Mouse (Mus musculus) embryonic facial prominence, embryonic 10.5 days (tissue): Measurements from ENCODE around the gene Tmsb10. TPM values are rescaled to one million over a fixed set of nuclear protein-coding genes. Genes with fewer than 3 reads are reported as not detected.

Source experiments
- DNase-seq: peaks from one replicate; pipeline ENCODE4 v3.0.0-alpha.2; 2017; ENCODE audit warnings: low spot score
- H3K27ac ChIP-seq: fragments of 300-500 bp; sonication (generic); replicated peaks from 2 replicates; pipeline ENCODE4 v1.5.1; 2016; ENCODE audit warnings: mild to moderate bottlenecking
- H3K27me3 ChIP-seq: fragments of 300-500 bp; sonication (generic); replicated peaks from 2 replicates; pipeline ENCODE4 v1.6.1; 2016; ENCODE audit warnings: low read depth, mild to moderate bottlenecking; ENCODE audit not compliant: poor library complexity, severe bottlenecking
- H3K36me3 ChIP-seq: fragments of 300-500 bp; sonication (generic); replicated peaks from 2 replicates; pipeline ENCODE4 v1.6.1; 2016; ENCODE audit warnings: mild to moderate bottlenecking, moderate library complexity
- H3K4me1 ChIP-seq: fragments of 300-500 bp; sonication (generic); 2 replicates; pipeline ENCODE4 v1.6.1; 2016
- H3K4me3 ChIP-seq: fragments of 300-500 bp; sonication (generic); 2 replicates; pipeline ENCODE4 v1.5.1; 2016; ENCODE audit warnings: mild to moderate bottlenecking, moderate library complexity
- H3K9me3 ChIP-seq: fragments of 300-500 bp; sonication (generic); 2 replicates; pipeline ENCODE4 v1.6.1; 2016; ENCODE audit warnings: mild to moderate bottlenecking
- WGBS: fragments of 180-500 bp; shearing (Covaris S2); methylation state at CpG from one replicate; pipeline ENCODE4 v1.1.7; 2016; 5-methylcytosine and 5-hydroxymethylcytosine counted together
- polyA plus RNA-seq: library from polyadenylated mRNA; unstranded; fragments of >200 nt; fragmentation: Nextera tagmentation; extraction: Ambion mirVana; gene quantifications from 2 replicates; pipeline ENCODE4 v1.2.1, GENCODE M21; 2016

Tmsb10 gene
- polyA plus RNA-seq, 1 experiment from 2014 or later, result 3,450 TPM

DNA sequence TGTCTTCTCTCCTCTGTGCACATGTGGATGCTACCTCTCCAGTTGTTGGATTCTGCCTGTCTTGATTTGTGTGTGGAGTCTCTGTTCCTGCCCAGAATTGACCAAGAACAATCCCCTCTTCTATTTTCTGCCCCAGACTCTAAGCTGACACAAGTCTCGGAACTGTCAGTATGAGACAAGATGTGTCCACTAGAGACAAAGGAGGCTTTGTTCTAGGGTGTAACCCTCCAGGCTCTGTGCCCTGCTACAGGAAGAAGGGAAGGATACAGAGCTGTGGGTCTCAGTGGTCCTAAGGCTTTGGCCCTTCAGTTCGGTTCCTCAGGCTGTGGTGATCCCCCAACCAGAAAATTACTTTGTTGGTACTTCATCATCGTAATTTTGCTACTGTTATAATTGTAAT is 11.2 kb upstream of the Tmsb10 start:
- DNase-seq, result no peak
- peaks cover 13% of the 10 kb centered on the region for H3K4me1 ChIP-seq
- no peak overlapping the region for H3K27ac ChIP-seq
- H3K9me3 ChIP-seq, result no peaks in the 10 kb centered on the region
- 38% methylated on average over 3 of the region's 3 CpGs for WGBS
- no peaks in the 10 kb centered on the region for H3K27me3 ChIP-seq
- H3K4me3 ChIP-seq, result no peak overlapping the region
- no peaks in the 10 kb centered on the region for H3K36me3 ChIP-seq

DNA sequence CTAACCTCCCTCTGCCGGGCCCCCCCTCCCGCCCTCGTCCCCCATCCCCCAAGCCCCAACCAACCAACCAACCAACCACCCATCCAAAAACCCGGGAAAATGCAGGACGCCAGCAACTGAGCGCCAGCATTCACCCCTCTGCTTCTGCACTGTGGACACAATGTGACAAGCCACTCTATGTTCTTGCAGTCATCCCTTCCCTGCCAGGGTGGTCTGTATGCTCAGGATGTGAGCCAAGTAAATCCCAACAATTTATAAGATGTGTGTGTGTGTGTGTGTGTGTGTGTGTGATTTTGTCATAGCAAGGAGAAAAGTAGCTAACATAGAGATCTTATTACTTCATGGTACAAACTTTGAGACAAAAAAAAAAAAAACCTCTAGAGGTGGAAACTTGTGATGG is 6.7 kb upstream of the Tmsb10 start:
- Histone ChIP-seq H3K36me3 (no peaks in the 10 kb centered on the region), H3K27me3 (no peaks in the 10 kb centered on the region)
- 89% methylated on average over 6 of the region's 6 CpGs for WGBS

DNA sequence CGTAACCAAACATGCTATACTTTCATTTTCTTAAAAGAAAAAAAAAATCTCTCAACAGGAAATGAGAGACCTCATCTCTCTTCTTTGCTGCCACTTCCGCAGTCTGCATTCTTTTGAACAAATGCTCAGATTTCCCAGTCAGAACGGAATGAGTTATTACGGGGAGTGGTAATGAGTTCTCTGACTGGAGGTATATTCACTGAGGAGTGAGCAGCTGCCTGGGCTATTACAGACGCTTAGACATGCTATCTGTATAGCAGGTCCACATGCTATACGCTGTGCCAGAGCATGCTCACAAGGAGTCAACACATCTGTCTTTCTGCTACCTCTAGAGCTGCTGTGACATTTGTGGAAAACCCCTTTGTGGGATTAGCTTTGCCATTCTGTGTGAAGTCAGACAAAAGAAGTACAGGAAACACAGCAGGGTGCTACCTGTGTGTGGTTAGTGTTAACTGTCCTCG is 3.8 kb upstream of the Tmsb10 start:
- Histone ChIP-seq H3K9me3 (no peaks in the 10 kb centered on the region), H3K27me3 (no peaks in the 10 kb centered on the region), H3K4me3 (no peak overlapping the region), H3K27ac (no peak overlapping the region), H3K4me1 (peaks cover 25% of the 10 kb centered on the region), H3K36me3 (no peaks in the 10 kb centered on the region)
- no peak for DNase-seq
- WGBS, result 66% methylated on average over 7 of the region's 7 CpGs

More for the DNA sequence above, 6.7 kb upstream of the Tmsb10 start:
- Histone ChIP-seq H3K27ac (no peak overlapping the region), H3K4me1 (peaks cover 26% of the 10 kb centered on the region), H3K4me3 (no peak overlapping the region), H3K9me3 (no peaks in the 10 kb centered on the region)
- no peak for DNase-seq

DNA sequence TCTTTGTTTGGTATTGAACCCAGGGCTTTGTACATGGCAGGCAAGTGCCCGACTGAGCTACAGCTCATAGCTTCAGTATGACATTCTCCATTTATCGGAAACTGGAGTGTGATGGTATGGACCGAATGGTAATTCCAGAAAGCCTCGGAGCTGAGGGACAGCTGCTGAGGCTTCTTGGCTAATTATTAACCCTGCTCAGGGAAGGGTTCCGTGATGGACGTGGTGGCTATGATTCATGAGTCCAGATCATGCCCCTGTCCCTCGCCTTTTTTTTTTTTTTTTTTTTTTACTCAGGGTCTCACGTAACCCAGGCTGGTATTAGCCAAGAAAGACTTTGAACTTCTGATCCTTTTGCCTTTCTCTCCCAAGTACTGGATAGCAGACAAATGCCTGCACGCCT is 3.1 kb upstream of the Tmsb10 start:
- H3K27me3 ChIP-seq, result no peaks in the 10 kb centered on the region
- peaks cover 26% of the 10 kb centered on the region for H3K4me1 ChIP-seq
- no peak overlapping the region for H3K4me3 ChIP-seq
- H3K9me3 ChIP-seq, result no peaks in the 10 kb centered on the region
- H3K27ac ChIP-seq, result no peak overlapping the region
- no peak for DNase-seq
- H3K36me3 ChIP-seq, result no peaks in the 10 kb centered on the region
- WGBS, result 84% methylated on average over 9 of the region's 9 CpGs

GRCm38 (mm10) chr6:72960675-72961074 is 2.1 kb upstream of the Tmsb10 start:
- Histone ChIP-seq H3K4me3 (no peak overlapping the region), H3K27me3 (no peaks in the 10 kb centered on the region), H3K36me3 (no peaks in the 10 kb centered on the region), H3K4me1 (peaks cover 36% of the 10 kb centered on the region), H3K9me3 (no peaks in the 10 kb centered on the region), H3K27ac (0 out of 2 replicates have a peak overlapping the region, but pooled peaks have one; percentile 1)
- 55% methylated on average over 5 of the region's 5 CpGs for WGBS
- DNase-seq, result no peak

- peaks cover 48% of the 10 kb centered on the region for H3K4me1 ChIP-seq
- H3K9me3 ChIP-seq, result no peaks in the 10 kb centered on the region
- H3K4me3 ChIP-seq, result peak overlapping the region; percentile 94
- DNase-seq, result no peak
- 35% methylated on average over 4 of the region's 4 CpGs for WGBS
- no peaks in the 10 kb centered on the region for H3K36me3 ChIP-seq
- H3K27me3 ChIP-seq, result no peaks in the 10 kb centered on the region
- H3K27ac ChIP-seq, result peak overlapping the region; percentile 99
Measured at GRCm38 (mm10) chr6:72959175-72959574, 627 bp upstream of the Tmsb10 start.

GRCm38 (mm10) chr6:72957676-72958641 is 589 bp downstream of the Tmsb10 start:
- DNase-seq, result peak; percentile 93
- peaks cover 54% of the 10 kb centered on the region for H3K4me1 ChIP-seq
- no peaks in the 10 kb centered on the region for H3K27me3 ChIP-seq
- H3K9me3 ChIP-seq, result no peaks in the 10 kb centered on the region
- H3K27ac ChIP-seq, result peak overlapping the region; percentile 99
- H3K36me3 ChIP-seq, result no peaks in the 10 kb centered on the region
- H3K4me3 ChIP-seq, result peak overlapping the region; percentile 94
- 1% methylated on average over 75 of the region's 75 CpGs for WGBS

DNA sequence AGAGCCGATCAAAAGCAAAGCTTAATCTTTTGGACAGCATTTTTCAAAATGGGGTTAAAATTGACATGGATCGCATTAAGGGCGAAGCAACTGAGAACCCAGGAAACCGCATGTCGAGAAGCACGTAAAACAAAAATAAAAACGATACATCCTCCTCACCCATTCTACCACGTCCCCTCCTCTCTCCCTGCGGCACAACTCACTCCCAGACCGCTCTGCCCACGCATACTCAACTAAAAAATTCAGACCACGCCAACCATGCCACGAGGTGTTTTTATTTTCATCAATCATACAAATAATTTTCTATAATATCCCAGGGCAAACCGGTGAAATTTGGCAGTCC is 1.5 kb downstream of the Tmsb10 start:
- H3K27ac ChIP-seq, result peak overlapping the region; percentile 99
- peak overlapping the region; percentile 94 for H3K4me3 ChIP-seq
- WGBS, result 2% methylated on average over 14 of the region's 14 CpGs
- H3K27me3 ChIP-seq, result no peaks in the 10 kb centered on the region
- H3K9me3 ChIP-seq, result no peaks in the 10 kb centered on the region
- no peaks in the 10 kb centered on the region for H3K36me3 ChIP-seq
- H3K4me1 ChIP-seq, result peaks cover 53% of the 10 kb centered on the region
- no peak for DNase-seq

- Histone ChIP-seq H3K4me1 (peaks cover 60% of the 10 kb centered on the region), H3K36me3 (no peaks in the 10 kb centered on the region), H3K27ac (peak overlapping the region; percentile 99), H3K9me3 (no peaks in the 10 kb centered on the region), H3K4me3 (peak overlapping the region; percentile 94), H3K27me3 (no peaks in the 10 kb centered on the region)
- WGBS, result 1% methylated on average over 15 of the region's 15 CpGs
- peak; percentile 84 for DNase-seq
Measured at GRCm38 (mm10) chr6:72956199-72957092, 2.1 kb downstream of the Tmsb10 start.

DNA sequence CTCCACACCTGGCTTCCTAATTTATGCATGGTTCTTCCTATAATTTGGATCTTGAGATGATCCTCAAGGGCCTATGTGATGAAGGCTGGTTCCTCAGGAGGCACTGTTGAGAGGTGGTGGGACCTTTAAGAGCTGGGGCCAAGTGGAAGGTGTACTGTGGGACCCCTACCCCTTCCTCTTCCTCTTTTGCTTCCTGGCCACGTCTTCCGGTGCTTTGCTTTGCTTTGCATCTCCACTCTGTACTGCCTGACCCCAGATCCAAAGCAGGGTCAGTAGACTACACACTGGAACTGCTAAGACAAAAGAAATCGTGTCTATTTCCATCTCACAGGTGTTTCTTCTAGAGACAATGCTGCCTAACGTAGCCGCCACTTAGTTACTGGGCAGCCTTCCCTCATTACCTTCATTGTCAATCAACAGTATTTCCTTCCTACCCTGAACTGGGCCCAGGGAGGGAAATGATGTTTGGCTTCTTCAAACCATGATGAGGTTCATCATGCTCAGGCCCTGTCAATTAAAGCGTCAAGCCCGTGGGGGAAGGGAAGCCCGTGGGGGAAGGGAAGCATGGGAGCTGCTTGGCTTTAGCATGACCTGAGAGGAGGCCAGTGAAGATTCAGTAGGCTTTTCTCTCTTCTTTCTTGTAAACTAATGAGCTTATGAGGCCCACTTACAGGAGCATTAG is 2.9 kb downstream of the Tmsb10 start:
- Histone ChIP-seq H3K4me1 (peaks cover 53% of the 10 kb centered on the region), H3K9me3 (no peaks in the 10 kb centered on the region), H3K27ac (peak overlapping the region; percentile 99), H3K27me3 (no peaks in the 10 kb centered on the region), H3K4me3 (peak overlapping the region; percentile 94), H3K36me3 (no peaks in the 10 kb centered on the region)
- DNase-seq, result peak; percentile 50
- WGBS, result 36% methylated on average over 8 of the region's 8 CpGs

- Histone ChIP-seq H3K4me3 (no peak overlapping the region), H3K4me1 (peaks cover 49% of the 10 kb centered on the region), H3K9me3 (no peaks in the 10 kb centered on the region), H3K27me3 (no peaks in the 10 kb centered on the region), H3K36me3 (no peaks in the 10 kb centered on the region), H3K27ac (no peak overlapping the region)
- WGBS, result 79% methylated on average over 7 of the region's 7 CpGs
- DNase-seq, result no peak
Measured at GRCm38 (mm10) chr6:72954786-72955185, 3.8 kb downstream of the Tmsb10 start.

DNA sequence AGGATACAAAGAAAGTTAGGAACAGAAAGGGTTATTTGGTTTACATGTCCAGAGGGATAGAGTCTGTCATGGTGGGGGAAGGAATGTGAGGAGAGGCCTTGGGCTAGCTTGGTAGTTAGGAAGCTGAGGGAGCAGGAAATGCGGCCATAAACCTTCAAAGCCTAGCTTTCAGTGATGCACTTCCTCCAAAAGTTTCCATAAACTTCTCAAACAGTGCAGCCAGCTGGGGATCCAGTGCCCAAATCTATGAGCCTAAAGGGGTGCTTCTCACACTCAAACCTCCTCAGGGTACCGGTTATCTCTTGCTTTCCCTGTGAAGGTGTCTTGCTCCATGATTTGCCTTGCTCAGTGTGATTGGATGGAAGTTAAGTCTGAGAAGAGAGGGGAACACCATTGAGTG is 5.6 kb downstream of the Tmsb10 start:
- H3K36me3 ChIP-seq, result no peaks in the 10 kb centered on the region
- H3K4me1 ChIP-seq, result peaks cover 43% of the 10 kb centered on the region
- H3K27ac ChIP-seq, result peak overlapping the region; percentile 30; the same call in 1 of the 2 replicates
- no peak for DNase-seq
- no peaks in the 10 kb centered on the region for H3K27me3 ChIP-seq
- no peak overlapping the region for H3K4me3 ChIP-seq
- WGBS, result 74% methylated on average over 2 of the region's 2 CpGs
- no peaks in the 10 kb centered on the region for H3K9me3 ChIP-seq
